Mouse (Mus musculus) brain, embryonic 14.5 days (tissue): ENCODE results near the gene H2-M10.2.

Experiments used
- CTCF ChIP-seq: fragments of 200-500 bp; IDR thresholded peaks from 2 replicates; pipeline ENCODE4 v1.5.1; 2012; ENCODE audit warnings: inconsistent platforms, mild to moderate bottlenecking, moderate library complexity, borderline replicate concordance; ENCODE audit not compliant: insufficient read depth, insufficient read length; ENCODE audit errors: extremely low read depth
- POLR2A ChIP-seq: fragments of 200-500 bp; IDR thresholded peaks from 2 replicates; pipeline ENCODE4 v1.6.1; 2012; ENCODE audit warnings: mild to moderate bottlenecking, inconsistent platforms, borderline replicate concordance; ENCODE audit not compliant: poor library complexity, insufficient read depth, insufficient read length, severe bottlenecking; ENCODE audit errors: extremely low read depth

DNA sequence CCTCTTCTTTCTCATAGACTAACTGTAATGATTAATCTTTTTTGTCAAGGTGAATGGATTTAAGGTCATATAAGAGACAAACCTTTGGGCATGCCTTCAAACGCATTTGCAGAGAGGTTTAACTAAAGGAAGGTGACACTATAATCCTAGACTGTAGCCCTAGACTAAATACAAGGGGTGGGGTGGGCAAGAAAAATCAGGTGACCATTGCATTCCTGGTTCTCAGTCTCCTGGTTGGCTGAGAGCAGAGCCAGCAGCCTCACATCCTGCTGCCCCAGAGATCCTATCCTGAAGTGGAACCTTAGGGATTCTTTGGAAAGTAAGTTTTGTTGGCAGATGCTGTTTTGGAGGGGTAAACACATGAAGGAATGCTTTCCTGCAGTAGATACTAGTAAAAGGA is 23.0 kb upstream of the H2-M10.2 start:
- TF ChIP-seq CTCF (no peak), POLR2A (no peak)
